Mouse (Mus musculus) embryo, embryonic 10.5 days (tissue): Measurements from ENCODE around the gene Icam4.
A peak's percentile ranks its signal among the peaks of the same experiment; 100 is the strongest.

ENCODE experiments used
- DNase-seq: peaks from one replicate; pipeline ENCODE4 v3.0.0-alpha.2; 2015; ENCODE audit warnings: low spot score

Gene Icam4

GRCm38 (mm10) chr9:21012368-21012767, 16.8 kb upstream of the Icam4 start:
- DNase-seq: no peak

DNA sequence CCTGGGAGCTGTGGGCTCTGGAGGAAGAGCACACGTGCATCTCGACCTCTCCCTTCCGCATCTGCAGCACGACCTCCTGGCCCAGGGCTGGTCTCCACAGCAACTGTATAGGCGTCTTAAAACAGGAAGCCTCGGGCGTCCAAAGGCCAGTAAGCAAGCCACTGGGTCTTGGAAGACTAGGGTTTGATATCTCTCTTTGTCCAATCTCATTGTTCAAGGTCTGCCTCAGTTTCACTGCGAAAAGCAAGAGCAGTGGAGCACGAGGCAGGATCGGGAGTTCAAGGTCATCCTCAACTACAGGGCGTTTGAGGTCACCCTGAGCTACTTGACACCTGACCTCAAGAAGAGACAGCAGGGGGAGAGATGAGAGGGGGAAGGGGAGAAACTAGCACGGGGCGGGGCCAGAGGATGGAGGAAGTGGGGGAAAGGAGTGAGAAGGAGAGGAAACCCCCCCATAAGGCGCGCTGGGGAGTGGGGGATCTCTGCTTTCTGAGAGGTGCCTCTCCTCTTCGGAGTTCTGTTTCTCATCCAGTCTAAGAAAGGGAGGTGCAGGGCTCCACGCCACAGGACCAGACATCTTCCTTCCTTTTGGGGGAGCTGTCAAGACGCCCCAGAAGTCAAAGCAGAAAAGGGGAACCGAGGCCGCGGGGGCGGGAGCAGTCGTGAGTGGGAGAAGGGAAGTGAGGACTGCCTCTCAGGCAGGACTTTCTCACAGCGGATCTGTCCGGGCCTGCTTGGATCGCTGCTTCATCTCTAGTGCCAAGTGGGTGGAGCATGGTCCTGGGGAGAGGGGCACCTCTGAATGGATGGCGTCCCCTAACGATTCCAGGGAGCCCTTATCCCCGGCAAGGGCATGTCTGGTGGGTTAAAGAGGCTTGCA, 14.2 kb upstream of the Icam4 start:
- DNase-seq: no peak

DNA sequence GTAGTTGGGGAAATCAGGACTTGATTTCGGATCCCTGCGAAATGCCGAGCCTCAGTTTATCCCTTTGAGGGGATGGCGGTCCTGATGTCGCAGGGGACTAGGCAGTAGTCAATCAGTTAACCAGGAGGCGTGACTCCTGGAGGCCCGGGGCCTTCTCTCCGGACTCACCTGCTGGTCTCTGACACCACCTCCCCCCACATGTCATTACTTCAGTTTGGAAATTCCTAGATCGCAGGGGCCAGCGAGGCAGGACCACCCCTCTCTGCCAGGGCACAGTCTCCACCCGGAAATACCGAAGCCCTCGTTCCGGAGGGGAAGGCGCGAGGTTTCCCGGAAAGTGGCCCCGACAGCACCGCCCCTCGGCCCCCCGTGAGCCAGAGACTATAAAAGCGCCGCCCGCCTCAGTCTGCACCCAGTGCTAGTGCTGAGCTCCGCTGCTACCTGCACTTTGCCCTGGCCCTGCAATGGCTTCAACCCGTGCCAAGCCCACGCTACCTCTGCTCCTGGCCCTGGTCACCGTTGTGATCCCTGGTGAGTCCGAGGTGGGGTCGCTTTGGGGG, 13.5 kb upstream of the Icam4 start, which contains the start of gene Icam1:
TSS of gene Icam1 (plus strand) at position 415 of the 560 bp plus-strand sequence.
- no peak for DNase-seq

- no peak for DNase-seq
Observed at GRCm38 (mm10) chr9:21016331-21017176, 12.6 kb upstream of the Icam4 start.

DNA sequence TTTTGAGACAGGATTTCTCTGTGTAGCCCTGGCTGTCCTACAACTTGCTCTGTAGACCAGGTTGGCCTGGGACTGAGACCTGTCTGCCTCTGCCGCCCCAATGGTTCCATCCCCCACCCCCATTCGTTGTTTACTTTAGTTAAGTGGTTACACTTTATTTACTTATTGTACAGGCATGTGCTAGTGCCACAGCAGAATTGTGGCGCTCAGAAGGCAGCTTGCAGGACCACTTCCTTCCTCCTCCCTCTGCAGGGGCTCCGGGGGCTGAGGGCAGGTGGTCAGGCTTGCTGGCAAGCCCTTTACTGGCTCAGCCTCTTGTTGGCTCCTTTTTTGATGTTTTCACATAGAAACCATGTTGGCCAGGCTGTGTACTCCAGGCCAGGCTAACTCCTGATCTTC, 12.0 kb upstream of the Icam4 start:
- no peak for DNase-seq

GRCm38 (mm10) chr9:21018600-21018999, 10.6 kb upstream of the Icam4 start:
- no peak for DNase-seq

- no peak for DNase-seq
Observed at GRCm38 (mm10) chr9:21021363-21021762, 7.8 kb upstream of the Icam4 start.

DNA sequence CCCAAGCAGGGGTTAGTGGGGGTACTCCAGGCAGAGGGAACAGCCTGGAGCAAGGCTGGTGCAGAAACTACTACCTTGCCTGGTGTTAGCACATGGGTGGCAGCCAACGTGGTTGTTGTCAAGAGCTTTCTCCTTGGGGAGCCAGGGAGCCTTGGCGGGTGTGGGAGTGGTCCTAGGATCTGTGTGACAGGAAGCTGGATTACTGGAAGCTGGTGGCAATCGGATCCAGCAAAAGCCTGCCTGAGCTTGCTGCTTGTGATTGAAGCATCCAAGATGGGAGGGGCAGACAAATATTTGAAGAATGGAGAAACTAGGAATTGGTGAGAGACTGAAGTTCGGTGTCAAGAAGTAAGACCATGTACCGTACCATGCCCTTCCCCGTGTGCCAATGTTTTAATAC, 6.9 kb upstream of the Icam4 start:
- DNase-seq: no peak

GRCm38 (mm10) chr9:21022726-21023125, 6.4 kb upstream of the Icam4 start:
- no peak for DNase-seq

- DNase-seq: no peak
Observed at GRCm38 (mm10) chr9:21025258-21025810, 3.8 kb upstream of the Icam4 start.

DNA sequence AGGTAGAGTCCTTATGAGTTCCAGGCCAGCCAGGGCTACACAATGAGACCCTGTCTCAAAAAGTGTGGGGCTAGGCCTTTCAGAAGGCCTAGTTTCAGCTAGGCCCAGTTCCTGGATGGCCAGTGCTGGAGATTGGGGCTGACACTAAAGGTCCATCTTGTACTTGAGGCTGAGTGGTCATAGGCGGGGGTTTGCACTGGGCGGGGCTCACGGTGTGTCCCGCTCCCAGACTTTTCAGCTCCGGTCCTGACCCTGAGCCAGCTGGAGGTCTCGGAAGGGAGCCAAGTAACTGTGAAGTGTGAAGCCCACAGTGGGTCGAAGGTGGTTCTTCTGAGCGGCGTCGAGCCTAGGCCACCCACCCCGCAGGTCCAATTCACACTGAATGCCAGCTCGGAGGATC, 2.3 kb upstream of the Icam4 start:
- no peak for DNase-seq

DNA sequence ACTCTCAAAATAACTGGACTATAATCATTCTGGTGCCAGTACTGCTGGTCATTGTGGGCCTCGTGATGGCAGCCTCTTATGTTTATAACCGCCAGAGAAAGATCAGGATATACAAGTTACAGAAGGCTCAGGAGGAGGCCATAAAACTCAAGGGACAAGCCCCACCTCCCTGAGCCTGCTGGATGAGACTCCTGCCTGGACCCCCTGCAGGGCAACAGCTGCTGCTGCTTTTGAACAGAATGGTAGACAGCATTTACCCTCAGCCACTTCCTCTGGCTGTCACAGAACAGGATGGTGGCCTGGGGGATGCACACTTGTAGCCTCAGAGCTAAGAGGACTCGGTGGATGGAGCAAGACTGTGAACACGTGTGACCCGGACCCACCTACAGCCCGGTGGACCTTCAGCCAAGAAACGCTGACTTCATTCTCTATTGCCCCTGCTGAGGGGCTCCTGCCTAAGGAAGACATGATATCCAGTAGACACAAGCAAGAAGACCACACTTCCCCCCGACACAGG, 1.3 kb upstream of the Icam4 start:
- no peak for DNase-seq

DNA sequence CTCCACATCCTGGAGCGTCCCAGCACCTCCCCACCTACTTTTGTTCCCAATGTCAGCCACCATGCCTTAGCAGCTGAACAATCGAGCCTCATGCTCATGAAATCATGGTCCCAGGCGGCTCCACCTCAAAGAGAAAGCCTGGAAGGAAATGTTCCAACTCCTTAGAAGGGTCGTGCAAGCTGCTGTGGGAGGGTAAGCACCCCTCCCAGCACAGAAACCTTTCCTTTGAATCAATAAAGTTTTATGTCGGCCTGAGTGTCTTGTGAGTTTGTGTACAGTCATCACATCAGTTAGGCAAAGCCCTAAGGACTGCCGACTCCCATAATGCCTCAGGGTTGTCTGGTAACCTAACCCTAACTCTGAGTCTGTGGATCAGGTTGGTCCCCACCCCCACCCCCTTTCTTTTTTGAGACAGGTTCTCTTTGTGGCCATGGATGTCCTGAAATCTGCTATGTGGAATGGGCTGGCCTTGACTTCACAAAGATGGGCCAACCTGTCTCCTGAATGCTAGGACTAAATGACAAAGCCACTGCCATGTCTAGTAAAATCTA, 538 bp upstream of the Icam4 start:
- no peak for DNase-seq

- DNase-seq: no peak
Observed at GRCm38 (mm10) chr9:21030055-21030600, 955 bp downstream of the Icam4 start.

GRCm38 (mm10) chr9:21030781-21031250, 1.6 kb downstream of the Icam4 start:
- DNase-seq: peak; percentile 93

DNA sequence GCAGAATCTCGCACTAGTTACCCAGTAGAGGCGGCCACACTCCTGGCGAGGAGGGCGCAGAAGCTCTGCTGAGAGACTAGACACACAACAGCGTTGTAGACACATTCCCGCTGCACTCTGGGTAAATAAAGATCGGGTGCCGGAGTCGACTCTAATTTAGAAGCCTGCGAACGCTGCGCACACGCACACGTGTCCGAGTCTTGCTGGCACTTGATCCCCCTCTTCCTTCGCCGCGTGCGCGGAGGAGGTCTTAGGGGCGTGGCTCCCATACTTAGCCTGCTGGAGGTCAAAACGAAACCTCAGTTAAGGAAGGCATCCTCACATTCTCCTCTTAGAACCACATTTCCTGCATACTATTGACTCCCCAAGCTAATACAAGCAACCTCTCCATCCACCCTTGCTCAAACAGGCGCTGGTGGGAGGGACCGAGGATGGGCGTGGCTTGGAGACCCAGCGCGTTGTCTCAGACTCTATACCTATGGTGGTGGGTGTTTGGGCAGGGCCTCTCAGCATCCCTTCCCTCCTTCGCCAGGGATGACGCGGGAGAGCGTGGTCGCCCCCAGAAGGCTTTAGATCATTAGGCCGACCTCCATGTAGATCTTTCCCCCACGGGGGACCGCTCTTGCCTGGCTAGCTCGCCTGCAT, 2.2 kb downstream of the Icam4 start:
- DNase-seq: peak; percentile 72

- DNase-seq: no peak
Observed at GRCm38 (mm10) chr9:21031896-21032351, 2.8 kb downstream of the Icam4 start, which contains the start of gene Icam5. Icam5 (plus strand) TSS chr9:21032073.

GRCm38 (mm10) chr9:21032491-21032890, 3.3 kb downstream of the Icam4 start:
- DNase-seq: no peak

DNA sequence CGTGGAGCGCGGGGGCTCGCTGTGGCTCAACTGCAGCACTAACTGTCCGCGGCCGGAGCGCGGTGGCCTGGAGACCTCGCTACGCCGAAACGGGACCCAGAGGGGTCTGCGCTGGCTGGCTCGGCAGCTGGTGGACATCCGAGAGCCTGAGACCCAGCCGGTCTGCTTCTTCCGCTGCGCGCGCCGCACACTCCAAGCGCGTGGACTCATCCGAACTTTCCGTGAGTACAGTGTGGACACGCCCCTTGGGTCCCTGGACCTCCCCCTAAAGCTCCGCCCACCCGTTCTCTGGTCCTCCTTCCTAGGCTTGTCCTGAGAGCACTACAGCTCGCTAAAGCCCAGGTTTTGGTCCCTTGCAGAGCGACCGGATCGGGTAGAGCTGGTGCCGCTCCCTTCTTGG, 4.0 kb downstream of the Icam4 start:
- peak; percentile 90 for DNase-seq

- DNase-seq: no peak
Observed at GRCm38 (mm10) chr9:21034481-21035085, 5.4 kb downstream of the Icam4 start.
